Mouse (Mus musculus) heart, postnatal 0 days (tissue): ENCODE measurements at regions not wholly inside any gene's neighbourhood (a gene's known extent, or its start where the extent isn't known, plus 50 kb on each side); places are given as distances from the start of the nearest gene placed in this dataset.

ENCODE experiments used
- ATAC-seq: fragments of 200-750 bp; cut with Nextera tagmentation; 2 replicates; pipeline ENCODE4 v1.8.0; 2017; ENCODE audit warnings: low read depth, moderate number of reproducible peaks, moderate library complexity; ENCODE audit not compliant: insufficient read depth
- DNase-seq: peaks from one replicate; pipeline ENCODE4 v3.0.0-alpha.2; 2016; ENCODE audit warnings: low spot score
- H3K27ac ChIP-seq: fragments of 300-500 bp; sonication (generic); 2 replicates; pipeline ENCODE4 v1.5.1; 2014; ENCODE audit warnings: low read depth, mild to moderate bottlenecking
- H3K27me3 ChIP-seq: fragments of 300-500 bp; sonication (generic); 2 replicates; pipeline ENCODE4 v1.6.1; 2014; ENCODE audit warnings: low read length, mixed read lengths; ENCODE audit not compliant: control insufficient read depth, insufficient read depth
- H3K36me3 ChIP-seq: fragments of 300-500 bp; sonication (generic); replicated peaks from 2 replicates; pipeline ENCODE4 v1.6.1; 2014; ENCODE audit warnings: low read length, mixed read lengths; ENCODE audit not compliant: control insufficient read depth, insufficient read depth
- H3K4me1 ChIP-seq: fragments of 300-500 bp; sonication (generic); 2 replicates; pipeline ENCODE4 v1.6.1; 2014; ENCODE audit warnings: antibody characterized with exemption; ENCODE audit not compliant: control insufficient read depth, insufficient read depth
- H3K4me2 ChIP-seq: fragments of 300-500 bp; sonication (generic); 2 replicates; pipeline ENCODE4 v1.6.1; 2014; ENCODE audit warnings: low read depth, mild to moderate bottlenecking, low read length, moderate library complexity
- H3K4me3 ChIP-seq: fragments of 300-500 bp; sonication (generic); 2 replicates; pipeline ENCODE4 v1.5.1; 2014; ENCODE audit warnings: low read depth, low read length
- H3K9ac ChIP-seq: fragments of 300-500 bp; sonication (generic); replicated peaks from 2 replicates; pipeline ENCODE4 v1.6.1; 2014; ENCODE audit warnings: low read depth, low read length, mixed read lengths
- H3K9me3 ChIP-seq: fragments of 300-500 bp; sonication (generic); replicated peaks from 2 replicates; pipeline ENCODE4 v1.6.1; 2016; ENCODE audit warnings: low read length; ENCODE audit not compliant: control insufficient read depth
- CTCF ChIP-seq: IDR thresholded peaks from 2 replicates; pipeline ENCODE4 v1.5.1; 2016; ENCODE audit warnings: antibody characterized with exemption, control low read depth, low read depth
- EP300 ChIP-seq: IDR thresholded peaks from 2 replicates; pipeline ENCODE4 v1.6.1; 2016; ENCODE audit warnings: antibody characterized with exemption, low read depth
- WGBS: fragments of 180-500 bp; shearing (Covaris S2); extraction: QIAGEN DNeasy Blood & Tissue Kit; methylation state at CpG from one replicate; pipeline ENCODE4 v1.1.7; 2014; 5-methylcytosine and 5-hydroxymethylcytosine counted together

GRCm38 (mm10) chr3:149496829-149497471 lies 506.6 kb upstream of the Adgrl2 start:
- ATAC-seq (no peak), DNase-seq (no peak)
- 70% methylated on average over 10 of the region's 10 CpGs for WGBS
- no peaks in the 10 kb centered on the region for H3K9me3 ChIP-seq
- TF ChIP-seq EP300 (no peak), CTCF (no peak)
- no peak overlapping the region for H3K9ac ChIP-seq
- H3K4me2 ChIP-seq = peak overlapping the region; percentile 10; the same call in 1 of the 2 replicates
- H3K4me1 ChIP-seq = no peaks in the 10 kb centered on the region
- H3K36me3 ChIP-seq = no peaks in the 10 kb centered on the region
- no peak overlapping the region; the same call in 1 of the 2 replicates for H3K4me3 ChIP-seq
- no peak overlapping the region for H3K27ac ChIP-seq
- no peaks in the 10 kb centered on the region for H3K27me3 ChIP-seq

- DNase-seq (no peak), ATAC-seq (no peak)
- no peak overlapping the region for H3K4me3 ChIP-seq
- no peak overlapping the region for H3K4me2 ChIP-seq
- no peak overlapping the region for H3K27ac ChIP-seq
- H3K9me3 ChIP-seq = no peaks in the 10 kb centered on the region
- H3K27me3 ChIP-seq = no peaks in the 10 kb centered on the region
- no peak overlapping the region for H3K9ac ChIP-seq
- WGBS = 61% methylated on average over 2 of the region's 2 CpGs
- H3K36me3 ChIP-seq = no peaks in the 10 kb centered on the region
- no peak for TF ChIP-seq CTCF
- no peak for TF ChIP-seq EP300
- H3K4me1 ChIP-seq = no peaks in the 10 kb centered on the region
Observed at GRCm38 (mm10) chr3:149496122-149496521, 505.8 kb upstream of the Adgrl2 start.

GRCm38 (mm10) chr3:149488147-149488546 lies 497.8 kb upstream of the Adgrl2 start:
- no peak overlapping the region for H3K27ac ChIP-seq
- no peaks in the 10 kb centered on the region for H3K9me3 ChIP-seq
- TF ChIP-seq EP300 = no peak
- no peak for TF ChIP-seq CTCF
- ATAC-seq = no peak
- peaks cover 9% of the 10 kb centered on the region; the same call in 1 of the 2 replicates for H3K4me1 ChIP-seq
- H3K27me3 ChIP-seq = no peaks in the 10 kb centered on the region
- H3K4me2 ChIP-seq = no peak overlapping the region
- peak; percentile 11 for DNase-seq
- no peak overlapping the region for H3K9ac ChIP-seq
- WGBS = 55% methylated on average over 4 of the region's 4 CpGs
- H3K36me3 ChIP-seq = no peaks in the 10 kb centered on the region
- no peak overlapping the region for H3K4me3 ChIP-seq

- no peak for ATAC-seq
- no peak overlapping the region for H3K9ac ChIP-seq
- WGBS = 75% methylated on average over 4 of the region's 4 CpGs
- no peaks in the 10 kb centered on the region for H3K9me3 ChIP-seq
- peaks cover 9% of the 10 kb centered on the region; the same call in 1 of the 2 replicates for H3K4me1 ChIP-seq
- H3K27me3 ChIP-seq = no peaks in the 10 kb centered on the region
- H3K27ac ChIP-seq = no peak overlapping the region
- no peak for DNase-seq
- no peaks in the 10 kb centered on the region for H3K36me3 ChIP-seq
- no peak overlapping the region for H3K4me3 ChIP-seq
- no peak for TF ChIP-seq CTCF
- TF ChIP-seq EP300 = no peak
- no peak overlapping the region for H3K4me2 ChIP-seq
Observed at GRCm38 (mm10) chr3:149485406-149485805, 495.1 kb upstream of the Adgrl2 start.

GRCm38 (mm10) chr3:149484319-149484718 lies 494.0 kb upstream of the Adgrl2 start:
- Histone ChIP-seq H3K36me3 (no peaks in the 10 kb centered on the region), H3K4me1 (peaks cover 9% of the 10 kb centered on the region; the same call in 1 of the 2 replicates), H3K4me3 (no peak overlapping the region), H3K9me3 (no peaks in the 10 kb centered on the region), H3K27ac (no peak overlapping the region), H3K27me3 (no peaks in the 10 kb centered on the region), H3K9ac (no peak overlapping the region), H3K4me2 (no peak overlapping the region)
- DNase-seq (no peak), ATAC-seq (no peak)
- TF ChIP-seq CTCF = no peak
- TF ChIP-seq EP300 = no peak
- 84% methylated on average over 2 of the region's 2 CpGs for WGBS

DNA sequence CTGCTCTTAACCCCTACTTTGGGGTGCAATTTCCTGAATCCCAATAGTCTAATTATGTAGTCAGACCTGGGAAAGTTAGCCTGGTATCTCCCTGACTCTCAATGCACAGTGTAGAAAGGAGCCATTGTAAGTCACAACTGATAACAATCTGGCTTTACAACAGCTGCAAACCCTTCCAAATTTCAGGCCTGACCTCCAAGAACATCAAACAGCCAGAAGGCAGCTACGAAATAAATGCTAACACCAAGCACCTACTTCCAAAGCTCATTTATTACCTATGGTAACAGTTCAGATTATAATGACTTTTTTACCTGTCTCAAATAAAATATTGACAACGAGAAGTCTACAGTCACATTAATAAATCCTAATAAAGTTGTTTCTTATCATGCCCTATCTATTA lies 485.8 kb upstream of the Adgrl2 start:
- Histone ChIP-seq H3K27me3 (no peaks in the 10 kb centered on the region), H3K4me2 (no peak overlapping the region), H3K9me3 (no peaks in the 10 kb centered on the region), H3K9ac (no peak overlapping the region), H3K36me3 (no peaks in the 10 kb centered on the region), H3K27ac (no peak overlapping the region), H3K4me1 (no peaks in the 10 kb centered on the region), H3K4me3 (no peak overlapping the region)
- TF ChIP-seq EP300 (no peak), CTCF (no peak)
- DNase-seq = no peak
- WGBS = 82% methylated on average over 2 of the region's 2 CpGs
- ATAC-seq = no peak
